Mouse (Mus musculus): Measurements from ENCODE around the gene Hoxc8.

The Hoxc8 gene

DNA sequence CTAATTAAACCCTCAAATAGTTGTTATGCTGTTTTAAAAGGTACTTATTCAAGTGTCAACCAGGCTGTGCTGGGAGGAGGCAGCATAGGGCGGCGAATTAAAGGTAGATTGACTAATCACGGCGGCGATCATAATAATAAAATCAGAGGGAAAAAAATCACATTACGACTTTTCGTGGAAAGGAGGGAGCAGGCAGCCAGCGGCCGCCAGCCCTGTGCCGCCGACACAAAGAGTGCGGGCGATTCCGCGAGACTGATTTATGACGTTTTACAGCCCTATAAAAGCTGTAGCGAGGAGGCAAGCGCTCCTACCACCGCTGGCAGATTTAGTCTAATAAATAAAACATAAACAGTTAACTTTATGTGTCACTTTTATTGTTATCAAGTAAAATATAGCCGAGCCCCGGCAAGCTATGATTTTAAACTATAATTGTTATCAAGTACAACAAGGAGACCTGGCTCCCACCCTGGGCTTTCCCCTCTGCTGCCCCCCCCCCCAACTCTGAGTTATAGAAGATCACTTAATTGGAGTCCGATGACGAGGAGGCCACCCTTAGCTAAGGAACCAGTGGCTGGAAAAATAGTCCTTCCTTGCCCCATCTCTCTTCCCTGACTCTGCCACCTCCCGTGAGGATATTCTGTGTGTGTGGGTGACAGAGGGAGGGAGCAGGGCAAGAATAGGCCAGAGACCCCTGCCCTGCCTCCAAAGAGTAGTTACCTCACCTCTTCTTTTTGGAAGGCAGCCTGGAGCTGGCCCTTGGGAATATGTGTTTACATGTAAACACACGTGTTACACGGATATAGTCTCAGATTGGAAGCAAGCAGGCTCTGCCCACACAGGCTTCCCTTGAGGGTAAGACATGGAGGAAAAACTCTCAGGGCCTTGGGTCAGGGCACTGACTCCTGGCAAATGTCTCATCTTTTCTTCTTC, 42.5 kb downstream of the Hoxc8 start:
- DNase-seq (ENCODE audit: low read depth, low spot score), result no peak

DNA sequence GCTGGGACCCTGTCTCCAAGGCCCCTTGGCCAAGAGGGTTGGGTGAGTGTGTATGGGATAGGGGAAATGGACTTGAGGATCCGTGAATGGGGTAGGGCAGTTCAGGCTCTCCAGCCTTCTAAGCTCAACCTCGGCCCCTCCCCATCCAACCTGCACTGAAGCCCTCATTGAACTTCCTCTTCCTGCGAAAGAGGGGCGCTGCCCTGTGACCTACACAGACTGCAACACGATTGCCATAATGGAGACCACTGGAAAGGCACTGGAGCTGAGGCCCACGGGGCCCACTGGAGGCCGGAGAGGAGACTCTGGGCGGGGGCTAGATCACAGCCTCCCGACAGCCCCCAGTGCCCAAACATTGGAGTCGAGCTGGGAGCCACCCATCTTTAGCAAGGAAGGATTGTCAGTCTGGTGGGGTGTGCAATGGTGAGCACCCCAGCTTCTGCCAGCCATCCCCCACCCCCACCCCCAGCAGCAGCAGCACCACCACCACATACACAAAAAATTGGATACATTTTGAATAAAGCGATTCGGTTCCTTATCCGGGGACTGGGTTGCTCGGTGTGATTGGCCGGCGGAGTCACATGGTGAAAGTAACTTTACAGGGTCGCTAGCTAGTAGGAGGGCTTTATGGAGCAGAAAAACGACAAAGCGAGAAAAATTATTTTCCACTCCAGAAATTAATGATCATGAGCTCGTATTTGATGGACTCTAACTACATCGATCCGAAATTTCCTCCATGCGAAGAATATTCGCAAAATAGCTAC, 43.8 kb downstream of the Hoxc8 start:
- no peak for DNase-seq (ENCODE audit: low read depth, low spot score)

DNA sequence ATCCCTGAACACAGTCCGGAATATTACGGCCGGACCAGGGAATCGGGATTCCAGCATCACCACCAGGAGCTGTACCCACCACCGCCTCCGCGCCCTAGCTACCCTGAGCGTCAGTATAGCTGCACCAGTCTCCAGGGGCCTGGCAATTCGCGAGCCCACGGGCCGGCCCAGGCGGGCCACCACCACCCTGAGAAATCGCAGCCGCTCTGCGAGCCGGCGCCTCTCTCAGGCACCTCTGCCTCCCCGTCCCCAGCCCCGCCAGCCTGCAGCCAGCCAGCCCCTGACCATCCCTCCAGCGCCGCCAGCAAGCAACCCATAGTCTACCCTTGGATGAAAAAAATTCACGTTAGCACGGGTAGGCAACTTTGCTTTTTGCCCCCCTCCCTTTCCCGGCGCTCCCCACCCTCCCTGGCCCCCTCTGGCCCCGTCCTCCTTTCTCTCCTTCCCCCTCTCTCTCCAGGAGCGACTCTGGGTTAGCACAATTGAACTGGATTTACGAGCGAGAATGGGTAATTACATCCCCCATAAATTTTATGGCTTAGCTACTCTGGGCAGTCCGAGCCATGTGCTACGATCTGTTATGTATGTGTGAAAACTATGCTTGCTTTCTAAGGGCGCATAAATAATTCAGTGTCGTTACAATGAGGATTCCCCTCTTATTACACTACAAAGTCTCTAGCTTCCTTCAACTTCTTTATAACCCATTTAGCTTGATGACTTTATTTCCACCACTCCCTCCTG, 44.6 kb downstream of the Hoxc8 start:
- DNase-seq (ENCODE audit: low read depth, low spot score), result no peak

DNA sequence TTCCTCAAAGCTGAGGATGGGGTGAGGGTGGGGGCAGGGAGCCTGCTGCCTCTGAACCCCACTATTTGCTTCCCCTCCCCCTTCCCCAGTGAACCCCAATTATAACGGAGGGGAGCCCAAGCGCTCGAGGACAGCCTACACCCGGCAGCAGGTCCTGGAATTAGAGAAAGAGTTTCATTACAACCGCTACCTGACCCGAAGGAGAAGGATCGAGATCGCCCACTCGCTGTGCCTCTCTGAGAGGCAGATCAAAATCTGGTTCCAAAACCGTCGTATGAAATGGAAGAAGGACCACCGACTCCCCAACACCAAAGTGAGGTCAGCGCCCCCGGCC, 45.1 kb downstream of the Hoxc8 start:
- no peak for DNase-seq (ENCODE audit: low read depth, low spot score)

DNA sequence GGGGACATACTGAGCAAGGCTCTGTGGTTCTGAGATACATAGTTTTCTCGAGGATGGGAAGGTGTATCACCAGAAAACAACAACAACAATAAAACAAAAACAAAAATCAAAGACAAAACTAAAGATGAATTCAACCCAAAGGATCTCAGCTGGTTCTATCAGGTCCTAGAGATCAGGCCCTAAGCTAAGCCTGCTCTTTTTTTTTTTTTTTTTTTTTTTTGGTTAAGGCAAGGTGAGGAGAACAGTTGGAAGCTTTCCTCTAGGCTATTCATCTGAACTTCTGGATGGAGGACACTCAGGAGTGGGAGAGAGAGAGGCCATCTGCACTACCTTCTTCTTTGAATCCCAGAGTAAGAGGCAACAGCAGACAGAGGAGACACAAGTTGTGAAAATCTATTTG, 47.2 kb downstream of the Hoxc8 start:
- DNase-seq (ENCODE audit: low read depth, low spot score), result no peak

DNA sequence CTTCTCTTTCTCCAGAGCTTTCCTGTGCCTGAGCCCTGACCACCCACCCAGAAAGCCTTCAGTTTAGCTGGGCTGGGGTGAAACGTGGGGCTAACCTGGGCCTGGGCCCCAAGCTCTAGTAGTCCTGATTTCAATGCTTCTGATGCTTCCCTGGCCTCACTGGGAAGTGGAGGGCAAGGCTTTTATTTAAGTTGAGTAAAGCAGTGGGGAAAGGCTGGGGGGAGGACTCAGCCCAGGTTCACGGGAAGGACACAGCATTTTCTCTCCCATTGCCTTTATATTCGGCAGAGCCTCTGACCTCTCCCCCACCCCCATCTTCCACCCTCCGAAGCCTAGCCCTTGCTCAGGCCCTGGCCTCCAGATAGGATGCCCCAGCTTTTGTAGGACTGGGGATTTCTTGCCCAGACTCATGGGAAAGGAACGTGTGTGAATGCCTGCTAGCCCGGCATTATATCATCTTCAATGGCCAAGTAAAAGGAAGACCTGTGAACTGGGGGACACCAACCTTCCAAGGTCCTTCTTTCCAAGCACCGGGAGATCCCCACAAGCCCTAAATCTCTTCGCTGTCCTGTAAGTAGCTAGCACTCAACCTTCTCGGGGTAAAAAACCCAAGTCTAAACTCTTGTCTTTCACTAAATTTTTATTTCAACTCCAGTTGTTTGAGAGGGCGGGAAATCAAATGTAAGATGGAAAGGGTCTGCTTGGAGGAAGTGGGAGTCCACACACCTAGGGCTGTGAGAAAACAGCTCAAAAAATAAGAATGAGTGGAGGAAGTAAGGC, 48.5 kb downstream of the Hoxc8 start:
- no peak for DNase-seq (ENCODE audit: low read depth, low spot score)

DNA sequence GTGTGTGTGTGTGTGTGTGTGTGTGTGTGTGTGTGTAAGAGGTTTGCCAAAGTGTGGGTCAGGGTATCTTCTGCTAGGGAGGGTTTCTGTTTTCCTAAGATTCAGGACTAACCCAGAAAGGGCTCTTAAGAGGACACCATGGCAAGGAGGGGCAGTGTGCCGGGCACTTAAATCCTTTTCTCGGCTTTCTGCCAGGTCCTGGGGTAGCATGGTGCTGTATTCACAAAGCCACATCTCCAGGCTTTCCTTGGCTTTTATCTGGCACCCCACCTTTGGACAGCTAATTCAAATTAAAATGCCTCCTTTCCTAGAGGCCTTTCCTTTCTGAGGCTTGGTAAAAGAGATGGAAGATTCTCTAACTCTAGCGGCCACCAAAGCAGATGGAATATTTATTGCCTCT, 49.2 kb downstream of the Hoxc8 start:
- DNase-seq (ENCODE audit: low read depth, low spot score), result no peak

DNA sequence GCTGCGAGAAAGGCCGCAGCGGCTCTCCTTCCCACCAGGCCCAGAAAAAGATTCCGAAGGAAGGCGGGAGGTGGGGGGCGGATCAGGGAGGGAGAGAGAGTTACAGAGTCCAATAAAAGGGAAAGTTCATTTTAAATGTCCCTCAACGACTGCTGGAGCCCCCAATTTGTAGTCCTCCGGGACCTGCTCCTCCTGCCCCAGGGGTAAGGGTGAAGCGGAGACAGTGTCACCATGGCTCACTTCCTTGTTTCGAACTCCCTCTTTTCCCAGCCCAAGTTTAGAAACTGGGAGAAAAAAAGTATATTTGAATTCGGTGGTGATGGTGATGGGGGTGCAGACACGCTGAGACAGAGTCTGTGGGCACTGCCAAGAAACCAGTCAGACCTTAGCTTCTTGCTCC, 50.2 kb downstream of the Hoxc8 start:
- no peak for DNase-seq (ENCODE audit: low read depth, low spot score)

DNA sequence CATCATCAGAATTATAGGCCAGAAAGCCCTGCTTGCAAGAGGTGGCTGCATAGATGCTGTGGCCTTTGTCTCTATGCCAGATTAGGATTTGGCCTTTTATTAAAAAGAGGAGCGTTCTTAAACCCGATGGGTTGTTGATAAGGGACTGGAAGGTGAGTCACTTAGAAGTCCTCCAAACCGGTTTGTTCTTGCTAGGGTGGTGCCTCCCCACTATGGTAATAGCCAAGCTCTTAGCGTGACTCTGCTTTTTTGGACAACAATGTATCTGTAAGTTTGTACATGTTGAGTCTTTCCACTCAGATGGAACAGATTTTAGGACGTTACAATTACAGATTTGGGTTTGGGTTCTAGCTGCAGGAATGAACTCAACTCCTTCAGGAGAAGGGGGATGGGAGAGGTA, 51.2 kb downstream of the Hoxc8 start:
- DNase-seq (ENCODE audit: low read depth, low spot score), result no peak

DNA sequence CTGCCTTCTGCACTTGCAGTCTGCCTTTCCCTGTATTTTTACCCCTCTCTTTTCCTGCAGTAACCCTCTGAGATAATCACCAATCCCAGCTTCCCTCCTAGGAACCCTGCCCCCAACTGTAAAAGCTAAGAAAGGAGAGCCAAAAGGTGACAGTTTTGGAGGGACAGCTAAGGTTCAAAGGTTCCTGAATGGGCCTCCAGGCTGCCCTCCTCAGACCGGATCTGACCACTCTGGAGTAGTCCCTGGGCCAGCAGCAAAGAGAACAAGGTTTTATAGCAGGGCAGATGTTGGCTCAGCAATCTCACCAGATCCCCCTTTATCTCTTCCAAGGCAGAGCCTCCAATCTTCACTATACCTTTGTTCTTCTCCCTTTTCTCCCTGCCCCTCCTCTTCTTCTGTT, 51.8 kb downstream of the Hoxc8 start:
- no peak for DNase-seq (ENCODE audit: low read depth, low spot score)
